Mouse (Mus musculus) kidney, adult 8-10 months (tissue): ENCODE data around the gene Urb2.

Source experiments
- DNase-seq, 2 experiments: peaks; one replicate each; pipeline ENCODE4 v3.0.0; 2022

The Urb2 gene

GRCm38 (mm10) chr8:124078969-124079368 lies 57.7 kb downstream of the Urb2 start:
- DNase-seq = no peak

GRCm38 (mm10) chr8:124080467-124081326 lies 59.4 kb downstream of the Urb2 start:
- DNase-seq = no peak

- no peak for DNase-seq
Observed at GRCm38 (mm10) chr8:124082616-124083015, 61.3 kb downstream of the Urb2 start.

GRCm38 (mm10) chr8:124083611-124084010 lies 62.3 kb downstream of the Urb2 start:
- no peak for DNase-seq

GRCm38 (mm10) chr8:124085668-124086067 lies 64.4 kb downstream of the Urb2 start:
- no peak for DNase-seq

GRCm38 (mm10) chr8:124088092-124088613 lies 66.8 kb downstream of the Urb2 start:
- no peak for DNase-seq

GRCm38 (mm10) chr8:124089016-124089415 lies 67.7 kb downstream of the Urb2 start:
- DNase-seq = no peak

- DNase-seq = no peak
Observed at GRCm38 (mm10) chr8:124090473-124090872, 69.2 kb downstream of the Urb2 start.
